Mouse (Mus musculus): ENCODE measurements around the gene Tmem190. TPM values are rescaled to one million over a fixed set of nuclear protein-coding genes. Genes with fewer than 3 reads are reported as not detected.

Tmem190 gene
- polyA plus RNA-seq (2012; rRNA removed) = not detected in 2 replicates

- DNase-seq (ENCODE audit: extremely low spot score in 1 of 2, low spot score in 1 of 2) = no peak
These were observed at the start of gene Tmem190, which contains the start of gene Il11 for GRCm38 (mm10) chr7:4782759-4783158. Gene Tmem190, plus strand, starts transcription at chr7:4782937. Gene Il11, minus strand, starts transcription at chr7:4782859.

DNA sequence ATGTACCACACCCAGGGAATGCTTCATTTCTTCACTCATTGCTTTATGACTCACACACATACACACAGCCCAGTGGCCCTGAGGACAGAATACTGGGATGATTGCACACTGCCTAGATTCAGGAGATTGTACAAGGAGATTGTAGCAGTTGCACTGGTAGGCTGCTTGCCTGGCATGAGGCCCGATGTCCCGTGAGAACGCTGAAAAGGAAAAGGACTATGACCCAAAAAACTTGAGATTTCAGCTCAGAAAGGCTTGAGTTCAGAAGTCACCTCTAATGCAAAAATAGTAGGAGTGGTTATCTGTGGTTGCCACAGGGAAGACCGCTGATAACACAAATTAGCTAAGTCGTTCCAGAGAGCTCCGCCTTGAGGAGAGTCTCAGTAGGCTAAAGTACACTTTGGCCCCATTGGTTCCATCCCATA lies 49.8 kb upstream of the Tmem190 start:
- no peak for DNase-seq (ENCODE audit: extremely low spot score in 1 of 2, low spot score in 1 of 2)

GRCm38 (mm10) chr7:4739041-4739543 lies 43.6 kb upstream of the Tmem190 start:
- no peak for DNase-seq (ENCODE audit: extremely low spot score in 1 of 2, low spot score in 1 of 2)

- peak; percentile 100 for DNase-seq (ENCODE audit: extremely low spot score in 1 of 2, low spot score in 1 of 2)
These were observed 43.0 kb upstream of the Tmem190 start, which contains the start of gene Kmt5c for GRCm38 (mm10) chr7:4739544-4740275. Gene Kmt5c, plus strand, starts transcription at chr7:4740115.

GRCm38 (mm10) chr7:4740309-4740727 lies 42.4 kb upstream of the Tmem190 start:
- DNase-seq (ENCODE audit: extremely low spot score in 1 of 2, low spot score in 1 of 2) = peak in 1 of 2 experiments; percentile 26

- no peak for DNase-seq (ENCODE audit: extremely low spot score in 1 of 2, low spot score in 1 of 2)
These were observed 41.6 kb upstream of the Tmem190 start for GRCm38 (mm10) chr7:4741151-4741550.

GRCm38 (mm10) chr7:4741672-4742481 lies 40.9 kb upstream of the Tmem190 start:
- DNase-seq (ENCODE audit: extremely low spot score in 1 of 2, low spot score in 1 of 2) = no peak

DNA sequence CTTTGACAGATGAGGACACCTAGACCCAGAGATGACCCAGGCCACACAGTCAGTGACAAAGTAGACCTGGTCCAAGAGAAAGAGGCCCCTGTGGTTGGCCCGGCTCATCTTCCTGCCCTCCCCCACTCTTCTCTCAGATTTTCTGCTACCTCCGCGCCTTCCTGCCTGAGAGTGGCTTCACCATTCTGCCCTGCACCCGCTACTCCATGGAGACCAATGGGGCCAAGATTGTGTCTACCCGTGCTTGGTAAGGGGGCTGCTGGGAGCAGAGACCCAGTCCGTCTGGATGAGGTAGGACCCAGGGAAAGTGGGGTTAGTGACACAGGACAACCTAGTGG lies 40.3 kb upstream of the Tmem190 start:
- DNase-seq (ENCODE audit: extremely low spot score in 1 of 2, low spot score in 1 of 2) = no peak

DNA sequence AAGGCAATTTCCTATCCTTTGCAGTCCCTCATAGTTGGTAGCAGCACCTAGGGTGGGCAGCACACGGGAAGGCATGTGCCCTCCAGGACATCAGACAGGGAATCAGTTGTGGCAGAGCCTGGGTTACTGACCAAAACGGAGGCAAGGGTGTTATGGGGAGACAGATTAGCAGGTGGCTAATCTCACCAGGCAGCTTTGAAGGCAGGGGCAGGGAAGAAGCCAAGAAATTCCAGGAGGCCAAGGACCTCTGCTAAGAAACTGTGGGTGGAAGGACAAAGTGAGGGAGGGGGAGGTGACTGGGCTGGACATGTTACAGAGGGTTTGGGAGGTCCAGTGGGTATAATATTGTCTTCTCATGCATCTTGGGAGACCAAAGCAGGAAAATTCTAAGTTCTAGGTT lies 39.4 kb upstream of the Tmem190 start:
- DNase-seq (ENCODE audit: extremely low spot score in 1 of 2, low spot score in 1 of 2) = no peak

GRCm38 (mm10) chr7:4744886-4745285 lies 37.9 kb upstream of the Tmem190 start:
- DNase-seq (ENCODE audit: extremely low spot score in 1 of 2, low spot score in 1 of 2) = no peak

- no peak for DNase-seq (ENCODE audit: extremely low spot score in 1 of 2, low spot score in 1 of 2)
These were observed 36.3 kb upstream of the Tmem190 start for GRCm38 (mm10) chr7:4746326-4746980.

- DNase-seq (ENCODE audit: extremely low spot score in 1 of 2, low spot score in 1 of 2) = no peak
These were observed 35.4 kb upstream of the Tmem190 start for GRCm38 (mm10) chr7:4747156-4747899.

DNA sequence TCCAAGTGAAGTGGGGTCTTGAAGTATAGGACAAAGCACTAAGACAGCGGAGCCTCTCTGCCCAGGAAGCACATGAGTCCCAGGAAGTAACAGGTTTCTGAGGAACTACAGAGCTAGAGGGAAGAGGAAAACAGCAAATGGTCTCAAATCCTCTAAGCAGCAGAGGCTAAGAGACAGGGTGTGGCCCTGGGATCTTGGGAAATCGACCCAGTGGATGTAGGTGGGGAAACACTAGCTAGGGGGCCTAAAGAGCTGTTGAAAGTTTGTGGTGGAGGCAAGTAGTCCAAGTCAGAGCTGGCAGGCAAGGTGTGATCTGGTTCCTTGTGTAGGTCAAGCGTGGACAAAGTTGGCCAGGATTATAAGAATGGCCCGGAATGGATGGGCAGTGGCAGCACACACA lies 34.4 kb upstream of the Tmem190 start:
- no peak for DNase-seq (ENCODE audit: extremely low spot score in 1 of 2, low spot score in 1 of 2)

- DNase-seq (ENCODE audit: extremely low spot score in 1 of 2, low spot score in 1 of 2) = no peak
These were observed 33.6 kb upstream of the Tmem190 start for GRCm38 (mm10) chr7:4749169-4749568.

GRCm38 (mm10) chr7:4751971-4752820 lies 30.5 kb upstream of the Tmem190 start:
- no peak for DNase-seq (ENCODE audit: extremely low spot score in 1 of 2, low spot score in 1 of 2)

- DNase-seq (ENCODE audit: extremely low spot score in 1 of 2, low spot score in 1 of 2) = peak in 1 of 2 experiments; percentile 61
These were observed 29.7 kb upstream of the Tmem190 start, which contains the start of gene Cox6b2 for GRCm38 (mm10) chr7:4752821-4753570. Gene Cox6b2, minus strand, starts transcription at chr7:4753094.

GRCm38 (mm10) chr7:4759670-4760069 lies 23.1 kb upstream of the Tmem190 start:
- no peak for DNase-seq (ENCODE audit: extremely low spot score in 1 of 2, low spot score in 1 of 2)

DNA sequence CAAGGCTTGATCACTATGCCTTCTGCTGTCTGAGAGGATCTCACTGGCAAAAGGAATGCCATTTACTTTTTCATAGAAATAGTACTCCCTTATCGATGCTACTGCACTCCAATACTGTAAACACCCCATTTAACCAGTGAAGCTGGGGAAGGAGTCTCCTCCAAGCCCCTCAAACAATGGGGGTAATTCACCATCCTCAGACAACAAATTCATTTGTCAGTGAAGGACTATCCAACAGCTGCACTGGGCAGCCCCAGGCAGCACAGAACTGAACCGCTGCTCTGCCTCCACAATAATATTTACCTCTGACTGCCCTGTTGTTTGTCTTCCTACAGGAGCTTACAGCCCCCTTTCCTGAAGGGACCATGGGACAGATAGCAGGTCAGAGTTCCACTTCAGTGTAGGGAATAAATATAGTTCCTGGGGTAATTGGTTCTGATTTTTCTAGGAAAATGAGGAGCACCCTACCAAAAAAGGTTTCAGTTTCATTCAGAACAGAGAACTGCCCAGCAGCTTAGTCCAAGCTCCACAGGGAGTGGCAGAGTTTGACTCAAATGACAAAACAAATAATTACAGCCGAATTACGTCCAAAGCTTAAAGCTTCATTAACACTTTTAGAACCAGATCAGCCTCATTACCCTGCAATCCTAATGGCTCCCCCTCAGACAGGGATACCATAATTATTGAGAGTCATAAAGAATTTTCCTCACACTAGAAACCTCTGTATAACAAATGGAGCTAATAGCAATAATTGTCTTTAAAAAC lies 17.6 kb upstream of the Tmem190 start:
- no peak for DNase-seq (ENCODE audit: extremely low spot score in 1 of 2, low spot score in 1 of 2)
